Mouse (Mus musculus) adipocyte (in vitro differentiated cells): ENCODE data around the gene Serpina1a.
"Not testable (repeated sequence)": the region's sequence is repeated elsewhere in the genome, so short reads cannot be mapped to it uniquely, and the experiment has no call there.

Source experiments
- DNase-seq: peaks from one replicate; pipeline ENCODE4 v3.0.0-alpha.2; 2016; ENCODE audit warnings: low spot score

The Serpina1a gene

GRCm38 (mm10) chr12:103863101-103863974 is at the start of gene Serpina1a:
Gene Serpina1a (minus strand): TSS chr12:103863562.
- DNase-seq, result not testable (repeated sequence)

GRCm38 (mm10) chr12:103909181-103909580 is 45.8 kb upstream of the Serpina1a start:
- not testable (repeated sequence) for DNase-seq

DNA sequence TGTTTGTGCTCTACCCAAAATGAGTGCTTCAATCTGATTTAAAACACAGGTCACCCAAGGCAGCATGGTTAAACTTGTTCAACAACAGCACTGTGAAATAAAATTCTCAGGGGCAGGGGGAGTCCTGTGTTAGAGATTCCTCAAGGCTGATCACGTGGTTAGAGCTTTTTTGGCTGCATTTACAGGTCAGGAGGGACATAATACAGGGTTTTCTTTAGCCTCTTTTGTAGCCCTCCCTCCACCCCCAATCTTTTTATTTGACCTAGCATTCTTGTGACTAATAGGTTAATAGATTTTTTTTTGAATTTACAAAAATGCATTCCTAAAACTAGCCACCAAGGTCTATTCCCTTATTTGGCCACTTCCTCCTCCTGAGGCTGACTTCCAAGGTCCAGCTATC is 44.4 kb upstream of the Serpina1a start:
- not testable (repeated sequence) for DNase-seq

GRCm38 (mm10) chr12:103904837-103905340 is 41.5 kb upstream of the Serpina1a start, which contains the start of gene Serpina1c:
Gene Serpina1c (minus strand): TSS chr12:103904887.
- DNase-seq, result not testable (repeated sequence)

GRCm38 (mm10) chr12:103901929-103902328 is 38.6 kb upstream of the Serpina1a start:
- DNase-seq, result not testable (repeated sequence)

GRCm38 (mm10) chr12:103866873-103867272 is 3.5 kb upstream of the Serpina1a start:
- DNase-seq, result not testable (repeated sequence)

GRCm38 (mm10) chr12:103860976-103861375 is 2.4 kb downstream of the Serpina1a start:
- DNase-seq, result no peak

GRCm38 (mm10) chr12:103860571-103860970 is 2.8 kb downstream of the Serpina1a start:
- DNase-seq, result not testable (repeated sequence)

DNA sequence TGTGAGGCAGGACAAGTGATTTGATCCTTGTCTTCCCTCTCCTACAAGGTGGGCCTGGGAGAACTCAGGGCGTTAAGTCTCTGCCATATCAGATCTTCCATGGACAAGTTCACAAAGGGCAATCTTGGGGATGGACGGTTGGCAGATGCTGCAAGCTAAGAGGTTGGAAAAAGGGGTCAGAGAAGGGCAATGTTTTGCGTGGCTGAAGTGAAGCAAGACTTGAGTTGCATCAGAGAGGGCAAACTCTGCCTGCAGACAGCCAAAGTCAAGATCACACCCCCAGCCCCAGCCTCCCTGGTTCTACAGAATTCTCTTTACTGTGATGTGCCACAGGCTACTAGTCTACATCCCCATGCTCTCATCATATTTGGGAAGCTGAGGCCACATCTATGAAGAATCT is 3.8 kb downstream of the Serpina1a start:
- not testable (repeated sequence) for DNase-seq

DNA sequence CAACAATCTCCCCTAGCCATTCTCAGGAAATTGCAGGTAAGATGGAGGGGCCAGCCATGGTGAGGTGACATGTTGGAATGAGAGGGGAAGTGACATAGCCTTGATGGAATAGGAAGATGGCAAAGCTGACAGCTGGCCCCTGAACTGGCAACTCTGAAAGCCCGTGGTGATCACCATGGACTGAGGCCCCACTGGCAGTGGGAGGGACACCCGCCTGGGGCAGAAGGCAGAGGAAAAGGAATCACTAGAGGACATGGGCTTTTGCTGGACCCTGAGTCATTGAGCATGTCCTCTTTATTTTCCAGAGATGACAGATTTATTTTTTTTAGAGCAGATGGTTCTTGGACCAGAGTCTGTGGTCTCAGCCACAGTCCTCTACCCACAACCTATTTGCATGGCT is 10.3 kb downstream of the Serpina1a start:
- DNase-seq, result not testable (repeated sequence)

- DNase-seq, result not testable (repeated sequence)
These were observed 33.1 kb downstream of the Serpina1a start, which contains the start of gene Serpina1b for GRCm38 (mm10) chr12:103830273-103830672. Gene Serpina1b (minus strand): TSS chr12:103830373.

DNA sequence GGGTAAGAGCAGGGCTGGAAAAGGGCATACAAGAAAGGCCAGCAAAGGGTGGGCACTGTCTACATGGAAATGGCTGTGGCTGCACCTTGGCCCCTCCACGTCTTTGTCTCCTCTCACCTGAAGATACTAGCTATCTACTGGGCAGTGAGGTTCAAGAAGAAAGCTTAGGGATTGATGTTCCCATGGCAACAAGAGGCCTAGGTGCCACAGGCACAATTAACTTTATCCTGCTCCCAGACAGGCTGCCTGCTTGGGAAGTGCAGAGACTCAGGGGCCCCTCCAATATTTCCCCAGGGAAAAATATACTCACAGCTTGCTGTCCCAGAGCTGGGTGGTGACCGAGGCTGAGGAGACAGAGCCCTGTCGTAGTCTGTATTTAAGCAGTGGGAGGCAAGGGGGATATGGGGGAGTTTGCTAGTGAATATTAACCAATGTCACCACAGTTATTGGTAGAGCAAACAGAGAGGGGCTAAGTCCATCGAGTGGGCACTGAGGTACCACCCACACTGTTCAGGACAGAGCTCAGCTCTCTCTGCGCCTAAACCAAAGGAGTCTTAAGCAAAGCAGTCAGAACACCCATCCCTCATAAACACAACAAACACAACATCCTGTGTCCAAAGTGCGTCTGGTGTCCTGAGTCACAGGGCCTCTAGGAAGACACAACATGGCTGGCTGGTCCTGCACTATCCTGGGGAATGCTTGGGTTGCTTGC is 35.5 kb downstream of the Serpina1a start:
- DNase-seq, result not testable (repeated sequence)

- not testable (repeated sequence) for DNase-seq
These were observed 39.5 kb downstream of the Serpina1a start for GRCm38 (mm10) chr12:103823826-103824225.
